Mouse (Mus musculus) lung, embryonic 16.5 days (tissue): Measurements from ENCODE around the gene Grb10. TPM values are rescaled to one million over a fixed set of nuclear protein-coding genes. Genes with fewer than 3 reads are reported as not detected.

Experiments used
- ATAC-seq: fragments of 200-750 bp; cut with Nextera tagmentation; 2 replicates; pipeline ENCODE4 v1.8.0; 2017; ENCODE audit warnings: low read depth, mild to moderate bottlenecking, moderate library complexity
- H3K27ac ChIP-seq: fragments of 300-500 bp; sonication (generic); 2 replicates; pipeline ENCODE4 v1.5.1; 2014; ENCODE audit warnings: mild to moderate bottlenecking, control low read depth, low read length
- H3K27me3 ChIP-seq: fragments of 300-500 bp; sonication (generic); 2 replicates; pipeline ENCODE4 v1.6.1; 2014; ENCODE audit warnings: low read depth, low read length, mixed read lengths; ENCODE audit not compliant: control insufficient read depth, insufficient read depth
- H3K36me3 ChIP-seq: fragments of 300-500 bp; sonication (generic); 2 replicates; pipeline ENCODE4 v1.6.1; 2014; ENCODE audit warnings: low read length; ENCODE audit not compliant: control insufficient read depth, insufficient read depth
- H3K4me1 ChIP-seq: fragments of 300-500 bp; sonication (generic); replicated peaks from 2 replicates; pipeline ENCODE4 v1.6.1; 2014; ENCODE audit warnings: low read length, mixed read lengths; ENCODE audit not compliant: control insufficient read depth, insufficient read depth
- H3K4me2 ChIP-seq: fragments of 300-500 bp; sonication (generic); 2 replicates; pipeline ENCODE4 v1.6.1; 2014; ENCODE audit warnings: low read depth, low read length, control low read depth
- H3K4me3 ChIP-seq: fragments of 300-500 bp; sonication (generic); 2 replicates; pipeline ENCODE4 v1.5.1; 2014; ENCODE audit warnings: mild to moderate bottlenecking, low read length, control low read depth
- H3K9ac ChIP-seq: fragments of 300-500 bp; sonication (generic); 2 replicates; pipeline ENCODE4 v1.6.1; 2014; ENCODE audit warnings: low read length, control low read depth
- H3K9me3 ChIP-seq: fragments of 300-500 bp; sonication (generic); 2 replicates; pipeline ENCODE4 v1.6.1; 2016; ENCODE audit warnings: low read length; ENCODE audit not compliant: control insufficient read depth
- WGBS: fragments of 180-500 bp; shearing (Covaris S2); extraction: QIAGEN DNeasy Blood & Tissue Kit; methylation state at CpG from one replicate; pipeline ENCODE4 v1.1.7; 2014; 5-methylcytosine and 5-hydroxymethylcytosine counted together
- polyA plus RNA-seq: library from polyadenylated mRNA; unstranded; fragments of >200 nt; fragmentation: Nextera tagmentation; extraction: Ambion mirVana; gene quantifications from 2 replicates; pipeline ENCODE4 v1.2.1, GENCODE M21; 2015

The Grb10 gene
- polyA plus RNA-seq, 1 experiment from 2014 or later, result 579 TPM

- Histone ChIP-seq H3K4me3 (no peak overlapping the region), H3K9me3 (no peaks in the 10 kb centered on the region), H3K9ac (no peak overlapping the region), H3K4me2 (no peak overlapping the region), H3K36me3 (peaks cover 3% of the 10 kb centered on the region; the same call in 1 of the 2 replicates), H3K27ac (no peak overlapping the region), H3K27me3 (no peaks in the 10 kb centered on the region), H3K4me1 (peaks cover 3% of the 10 kb centered on the region; the same call in 1 of the 2 replicates)
- no peak for ATAC-seq
- WGBS, result 61% methylated on average over 2 of the region's 2 CpGs
Measured at GRCm38 (mm10) chr11:11993183-11993582, 45.3 kb downstream of the Grb10 start.

- no peak overlapping the region for H3K9ac ChIP-seq
- H3K4me3 ChIP-seq, result no peak overlapping the region
- no peaks in the 10 kb centered on the region for H3K4me1 ChIP-seq
- H3K36me3 ChIP-seq, result no peaks in the 10 kb centered on the region; the same call in 1 of the 2 replicates
- ATAC-seq, result no peak
- H3K9me3 ChIP-seq, result no peaks in the 10 kb centered on the region
- H3K4me2 ChIP-seq, result no peak overlapping the region
- WGBS, result 75% methylated on average over 4 of the region's 4 CpGs
- no peak overlapping the region for H3K27ac ChIP-seq
- H3K27me3 ChIP-seq, result no peaks in the 10 kb centered on the region
Measured at GRCm38 (mm10) chr11:11989850-11990249, 48.6 kb downstream of the Grb10 start.

- ATAC-seq, result no peak
- no peaks in the 10 kb centered on the region for H3K4me1 ChIP-seq
- H3K4me2 ChIP-seq, result no peak overlapping the region
- H3K9me3 ChIP-seq, result no peaks in the 10 kb centered on the region
- WGBS, result 81% methylated on average over 3 of the region's 3 CpGs
- no peak overlapping the region for H3K9ac ChIP-seq
- no peaks in the 10 kb centered on the region for H3K27me3 ChIP-seq
- H3K27ac ChIP-seq, result no peak overlapping the region
- H3K36me3 ChIP-seq, result no peaks in the 10 kb centered on the region; the same call in 1 of the 2 replicates
- H3K4me3 ChIP-seq, result no peak overlapping the region
Measured at GRCm38 (mm10) chr11:11987233-11987632, 51.2 kb downstream of the Grb10 start.

- peak; percentile 18; the same call in 1 of the 2 replicates for ATAC-seq
- WGBS, result 42% methylated on average over 5 of the region's 5 CpGs
Measured at GRCm38 (mm10) chr11:11978611-11979197, 59.8 kb downstream of the Grb10 start.

GRCm38 (mm10) chr11:11974591-11975255 is 63.8 kb downstream of the Grb10 start:
- H3K9ac ChIP-seq, result no peak overlapping the region
- H3K4me1 ChIP-seq, result 0 out of 2 replicates have a peak, but pooled peaks cover 3% of the 10 kb centered on the region
- H3K4me2 ChIP-seq, result peak overlapping the region; percentile 35; the same call in 1 of the 2 replicates
- peak; percentile 57; the same call in 1 of the 2 replicates for ATAC-seq
- no peak overlapping the region for H3K4me3 ChIP-seq
- H3K36me3 ChIP-seq, result peaks cover 11% of the 10 kb centered on the region
- no peaks in the 10 kb centered on the region for H3K27me3 ChIP-seq
- no peak overlapping the region for H3K27ac ChIP-seq
- H3K9me3 ChIP-seq, result no peaks in the 10 kb centered on the region
- WGBS, result 29% methylated on average over 10 of the region's 10 CpGs

More at GRCm38 (mm10) chr11:11978611-11979197, 59.8 kb downstream of the Grb10 start:
- Histone ChIP-seq H3K36me3 (peaks cover 5% of the 10 kb centered on the region; the same call in 1 of the 2 replicates), H3K27me3 (no peaks in the 10 kb centered on the region), H3K27ac (no peak overlapping the region; the same call in 1 of the 2 replicates), H3K4me1 (0 out of 2 replicates have a peak, but pooled peaks cover 3% of the 10 kb centered on the region), H3K9me3 (no peaks in the 10 kb centered on the region), H3K4me3 (no peak overlapping the region), H3K4me2 (no peak overlapping the region), H3K9ac (no peak overlapping the region)

- H3K9me3 ChIP-seq, result no peaks in the 10 kb centered on the region
- H3K36me3 ChIP-seq, result peaks cover 15% of the 10 kb centered on the region
- 0 out of 2 replicates have a peak, but pooled peaks cover 5% of the 10 kb centered on the region for H3K4me1 ChIP-seq
- no peak overlapping the region for H3K9ac ChIP-seq
- H3K4me2 ChIP-seq, result no peak overlapping the region
- 39% methylated on average over 8 of the region's 8 CpGs for WGBS
- 0 out of 2 replicates have a peak overlapping the region, but pooled peaks have one; percentile 51 for H3K27ac ChIP-seq
- ATAC-seq, result peak; percentile 83
- H3K27me3 ChIP-seq, result no peaks in the 10 kb centered on the region
- H3K4me3 ChIP-seq, result no peak overlapping the region
Measured at GRCm38 (mm10) chr11:11973366-11974014, 65.0 kb downstream of the Grb10 start.

- 0 out of 2 replicates have a peak, but pooled peaks cover 5% of the 10 kb centered on the region for H3K4me1 ChIP-seq
- no peaks in the 10 kb centered on the region for H3K9me3 ChIP-seq
- H3K4me3 ChIP-seq, result no peak overlapping the region
- H3K4me2 ChIP-seq, result no peak overlapping the region
- no peaks in the 10 kb centered on the region for H3K27me3 ChIP-seq
- 0 out of 2 replicates have a peak overlapping the region, but pooled peaks have one; percentile 3 for H3K27ac ChIP-seq
- peaks cover 15% of the 10 kb centered on the region for H3K36me3 ChIP-seq
- H3K9ac ChIP-seq, result no peak overlapping the region
- WGBS, result 77% methylated on average over 6 of the region's 6 CpGs
- ATAC-seq, result no peak
Measured at GRCm38 (mm10) chr11:11972401-11973110, 65.9 kb downstream of the Grb10 start.

- no peaks in the 10 kb centered on the region for H3K9me3 ChIP-seq
- peaks cover 13% of the 10 kb centered on the region for H3K4me1 ChIP-seq
- H3K4me3 ChIP-seq, result no peak overlapping the region
- H3K9ac ChIP-seq, result no peak overlapping the region
- no peak overlapping the region for H3K4me2 ChIP-seq
- H3K27ac ChIP-seq, result no peak overlapping the region
- ATAC-seq, result no peak
- H3K27me3 ChIP-seq, result no peaks in the 10 kb centered on the region
- 85% methylated on average over 11 of the region's 11 CpGs for WGBS
- H3K36me3 ChIP-seq, result peaks cover 18% of the 10 kb centered on the region
Measured at GRCm38 (mm10) chr11:11970246-11970645, 68.2 kb downstream of the Grb10 start.
